8 mouse cellular contexts compared by ENCODE assay signal in genomic region chr11:9010416-9010815, GRCm38 (mm10). TPM values are rescaled to one million over a fixed set of nuclear protein-coding genes. Genes with fewer than 3 reads are reported as not detected.
A peak's percentile ranks its signal among the peaks of the same experiment; 100 is the strongest.
DNase-seq lines count a peak whose midpoint lies in the region; ATAC-seq lines count a peak whose summit lies in the region.

No protein-coding gene starts in this region.

- peak; percentile 68 for ATAC-seq in lung, embryonic 16.5 days (ENCODE audit: low read depth)
- peak; percentile 67 for ATAC-seq in stomach, embryonic 15.5 days (ENCODE audit: insufficient read depth, low FRiP score, low read depth)

- H3K27me3 ChIP-seq in lung, embryonic 16.5 days (ENCODE audit: control insufficient read depth, insufficient read depth, low read depth, low read length) = no peaks in the 10 kb centered on the region; the same call in 1 of the 2 replicates
- no peaks in the 10 kb centered on the region for H3K27me3 ChIP-seq in stomach, embryonic 15.5 days (replicated peaks)

- peaks cover 10% of the 10 kb centered on the region for H3K4me1 ChIP-seq in lung, embryonic 16.5 days (replicated peaks; ENCODE audit: control insufficient read depth, insufficient read depth, low read length)
- 0 out of 2 replicates have a peak, but pooled peaks cover 2% of the 10 kb centered on the region for H3K4me1 ChIP-seq in stomach, embryonic 15.5 days

- under 1% methylated on average over 7 of the region's 7 CpGs for WGBS in lung, embryonic 16.5 days
- WGBS in stomach, embryonic 15.5 days = 0% methylated on average over 7 of the region's 7 CpGs

- H3K4me3 ChIP-seq in lung, embryonic 16.5 days (ENCODE audit: low read length) = peak overlapping the region; percentile 72
- H3K4me3 ChIP-seq in stomach, embryonic 15.5 days (replicated peaks) = peak overlapping the region; percentile 88

- no peaks in the 10 kb centered on the region for H3K9me3 ChIP-seq in lung, embryonic 16.5 days (ENCODE audit: control insufficient read depth, low read length)
- no peaks in the 10 kb centered on the region for H3K9me3 ChIP-seq in stomach, embryonic 15.5 days

- peak overlapping the region; percentile 80 for H3K4me2 ChIP-seq in lung, embryonic 16.5 days (ENCODE audit: low read depth, low read length)
- H3K4me2 ChIP-seq in stomach, embryonic 15.5 days = peak overlapping the region; percentile 89

- H3K9ac ChIP-seq in lung, embryonic 16.5 days (ENCODE audit: low read length) = peak overlapping the region; percentile 92
- H3K9ac ChIP-seq in stomach, embryonic 15.5 days = peak overlapping the region; percentile 81

- peaks cover 11% of the 10 kb centered on the region for H3K36me3 ChIP-seq in lung, embryonic 16.5 days (ENCODE audit: control insufficient read depth, insufficient read depth, low read length)
- peaks cover 9% of the 10 kb centered on the region; the same call in 1 of the 2 replicates for H3K36me3 ChIP-seq in stomach, embryonic 15.5 days

- DNase-seq in embryo, embryonic 10 days (ENCODE audit: low spot score) = peak; percentile 70
- DNase-seq in embryo, embryonic 9.5 days (ENCODE audit: extremely low spot score) = no peak
- DNase-seq in 416B (ENCODE audit: low read depth) = peak; percentile 76
- peak; percentile 42 for DNase-seq in c-Kit-positive CD71-positive TER-119-positive erythroid progenitor cells, embryonic 14.5 days (ENCODE audit: low spot score)
- peak; percentile 31 for DNase-seq in gastrocnemius, postnatal 10 days
- peak; percentile 91 for DNase-seq in kidney, adult 9 months

- H3K27ac ChIP-seq in lung, embryonic 16.5 days (ENCODE audit: low read length) = peak overlapping the region; percentile 92
- peak overlapping the region; percentile 95 for H3K27ac ChIP-seq in stomach, embryonic 15.5 days

RNA-seq across cellular contexts. Expression of gene Hus1, which starts 0.6 kb away (rescaled TPM):
- 1 to 10 TPM; 7.7 to 8.0 TPM for total RNA-seq in gastrocnemius, postnatal 10 days (2021)
- 15.6 and 17.3 TPM in 2 replicates for polyA plus RNA-seq in lung, embryonic 16.5 days (2015; fragmentation: Nextera tagmentation; extraction: Ambion mirVana)
- polyA plus RNA-seq in stomach, embryonic 15.5 days (2015; fragmentation: Nextera tagmentation; extraction: Ambion mirVana) = 15.5 TPM in 2 replicates

RNA-seq across cellular contexts. Expression of gene Pkd1l1, which starts 37.4 kb away (rescaled TPM):
- under 1 TPM; 0.05 to 0.12 TPM for total RNA-seq in gastrocnemius, postnatal 10 days (2021)
- 0.06 and 0.18 TPM in 2 replicates for polyA plus RNA-seq in lung, embryonic 16.5 days (2015; fragmentation: Nextera tagmentation; extraction: Ambion mirVana)
- 0.06 and 0.15 TPM in 2 replicates for polyA plus RNA-seq in stomach, embryonic 15.5 days (2015; fragmentation: Nextera tagmentation; extraction: Ambion mirVana)

RNA-seq across cellular contexts. Expression of gene Gm11992, which starts 38.0 kb away (rescaled TPM):
- not detected for total RNA-seq in gastrocnemius, postnatal 10 days (2021)
- polyA plus RNA-seq in lung, embryonic 16.5 days (2015; fragmentation: Nextera tagmentation; extraction: Ambion mirVana) = 2.8 and 3.5 TPM in 2 replicates
- polyA plus RNA-seq in stomach, embryonic 15.5 days (2015; fragmentation: Nextera tagmentation; extraction: Ambion mirVana) = 0.92 and 1.2 TPM in 2 replicates

RNA-seq across cellular contexts. Expression of gene Sun3, which starts 38.4 kb away (rescaled TPM):
- total RNA-seq in gastrocnemius, postnatal 10 days (2021) = not detected
- 0.13 and 0.24 TPM in 2 replicates for polyA plus RNA-seq in lung, embryonic 16.5 days (2015; fragmentation: Nextera tagmentation; extraction: Ambion mirVana)
- 0.22 TPM in 2 replicates for polyA plus RNA-seq in stomach, embryonic 15.5 days (2015; fragmentation: Nextera tagmentation; extraction: Ambion mirVana)
